Mouse (Mus musculus): ENCODE data around the gene Akap2. TPM values are rescaled to one million over a fixed set of nuclear protein-coding genes. Genes with fewer than 3 reads are reported as not detected.

Gene Akap2
- total and polyA plus RNA-seq, 3 experiments, result 0.05 TPM; not detected in 2

- TF ChIP-seq GATA2 (IDR thresholded peaks at IDR 0.05; ENCODE audit: borderline replicate concordance, low read depth, low read length) (no peak), GATA1 (IDR thresholded peaks at IDR 0.05; ENCODE audit: borderline replicate concordance, low read length) (no peak), TAL1 (conservative IDR thresholded peaks at IDR 0.05; ENCODE audit: low read depth, low read length) (no peak), CTCF (IDR thresholded peaks at IDR 0.05; ENCODE audit: low read depth, low read length) (no peak), POLR2AphosphoS5 (IDR thresholded peaks at IDR 0.05; ENCODE audit: insufficient replicate concordance, low read depth, low read length) (no peak)
- no peaks in the 10 kb centered on the region for H3K4me1 ChIP-seq (ENCODE audit: insufficient read depth, low read depth, low read length)
- no peaks in the 10 kb centered on the region for H3K27me3 ChIP-seq (ENCODE audit: insufficient read depth, low read length)
- no peak overlapping the region for H3K4me3 ChIP-seq (ENCODE audit: low read depth, low read length)
- H3K36me3 ChIP-seq (replicated peaks), result no peaks in the 10 kb centered on the region
- DNase-seq (ENCODE audit: low spot score) (no peak), ATAC-seq (ENCODE audit: extremely low read depth, insufficient number of reproducible peaks, low FRiP score, poor library complexity, severe bottlenecking) (no peak)
- peaks cover 29% of the 10 kb centered on the region for H3K9me3 ChIP-seq (replicated peaks)
Observed at GRCm38 (mm10) chr4:57908860-57909259, 191.4 kb downstream of the Akap2 start.

DNA sequence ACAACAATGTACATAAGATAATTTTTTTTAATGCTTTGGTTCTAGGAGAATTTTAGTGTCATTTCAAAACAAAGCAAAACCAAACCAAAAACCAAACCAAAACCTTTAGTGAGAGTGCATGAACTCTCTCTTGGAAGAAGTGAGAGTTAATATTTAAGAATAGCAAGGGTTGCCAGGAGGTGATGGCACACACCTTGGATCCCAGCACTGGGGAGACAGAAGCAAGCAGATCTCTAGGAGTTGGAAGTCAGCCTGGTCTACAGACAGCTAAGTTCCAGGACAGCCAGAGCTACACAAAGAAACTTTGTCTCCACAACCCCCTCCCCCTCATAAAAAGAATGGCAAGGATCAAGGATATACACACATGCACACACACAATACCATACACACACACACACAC lies 195.6 kb downstream of the Akap2 start:
- H3K9me3 ChIP-seq (replicated peaks), result peaks cover 24% of the 10 kb centered on the region
- TF ChIP-seq GATA2 (IDR thresholded peaks at IDR 0.05; ENCODE audit: borderline replicate concordance, low read depth, low read length), result no peak
- ATAC-seq (ENCODE audit: extremely low read depth, insufficient number of reproducible peaks, low FRiP score, poor library complexity, severe bottlenecking) (no peak), DNase-seq (ENCODE audit: low spot score) (no peak)
- H3K4me1 ChIP-seq (ENCODE audit: insufficient read depth, low read depth, low read length), result no peaks in the 10 kb centered on the region
- H3K36me3 ChIP-seq (replicated peaks), result no peaks in the 10 kb centered on the region
- no peaks in the 10 kb centered on the region for H3K27me3 ChIP-seq (ENCODE audit: insufficient read depth, low read length)
- no peak overlapping the region for H3K4me3 ChIP-seq (ENCODE audit: low read depth, low read length)

DNA sequence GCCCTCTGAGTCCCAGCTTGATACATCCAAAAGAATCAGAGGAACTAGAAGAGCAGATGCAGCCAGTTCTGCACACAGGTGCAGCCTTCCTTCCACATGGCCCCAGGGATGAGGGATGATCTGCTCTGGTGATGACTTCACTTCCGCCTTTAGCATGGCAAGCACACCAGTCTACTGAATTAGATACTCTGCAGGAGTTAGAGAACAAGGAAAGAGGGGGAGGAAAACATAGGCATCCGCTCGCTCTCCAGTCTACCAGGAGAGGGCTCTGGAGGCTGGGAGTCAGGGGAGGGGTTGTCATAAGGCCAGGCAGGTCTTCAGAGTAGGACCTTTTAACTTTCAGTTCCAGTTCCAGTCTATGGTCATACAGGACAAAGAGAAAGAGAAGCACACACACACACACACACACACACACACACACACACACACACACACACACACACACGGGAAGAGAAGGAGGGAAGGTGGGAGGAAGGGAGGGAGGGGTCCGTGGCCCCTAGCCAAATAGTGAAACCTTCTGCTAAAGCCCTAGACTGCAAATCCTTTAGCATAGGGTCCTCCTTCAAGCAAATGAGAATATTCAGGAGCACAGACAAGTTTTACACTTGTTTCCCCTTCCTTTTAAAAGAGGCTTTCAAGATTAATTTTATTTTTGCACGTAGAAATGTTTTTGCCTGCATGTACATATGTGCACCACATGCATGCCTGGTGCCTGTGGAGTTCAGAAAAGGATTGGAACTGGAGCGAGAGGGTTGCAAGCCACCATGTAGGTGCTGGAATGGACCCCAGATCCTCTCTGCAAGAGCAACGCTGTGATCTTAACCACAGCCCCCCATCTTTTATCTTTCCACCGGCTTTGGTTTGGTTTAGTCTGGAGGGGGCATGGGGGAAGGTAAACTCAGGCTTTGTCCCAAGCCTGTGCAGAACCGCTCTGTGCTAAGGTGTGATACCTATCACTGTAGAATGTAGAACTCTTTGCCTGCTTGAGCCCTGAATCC lies 197.0 kb downstream of the Akap2 start:
- Histone ChIP-seq H3K9me3 (replicated peaks) (peaks cover 16% of the 10 kb centered on the region), H3K4me1 (ENCODE audit: insufficient read depth, low read depth, low read length) (no peaks in the 10 kb centered on the region), H3K27me3 (ENCODE audit: insufficient read depth, low read length) (no peaks in the 10 kb centered on the region), H3K4me3 (ENCODE audit: low read depth, low read length) (no peak overlapping the region), H3K36me3 (replicated peaks) (no peaks in the 10 kb centered on the region)
- TF ChIP-seq CTCF (IDR thresholded peaks at IDR 0.05; ENCODE audit: low read depth, low read length) (no peak), POLR2AphosphoS5 (IDR thresholded peaks at IDR 0.05; ENCODE audit: insufficient replicate concordance, low read depth, low read length) (no peak), GATA1 (IDR thresholded peaks at IDR 0.05; ENCODE audit: borderline replicate concordance, low read length) (no peak), GATA2 (IDR thresholded peaks at IDR 0.05; ENCODE audit: borderline replicate concordance, low read depth, low read length) (no peak), TAL1 (conservative IDR thresholded peaks at IDR 0.05; ENCODE audit: low read depth, low read length) (no peak)
- no peak for ATAC-seq (ENCODE audit: extremely low read depth, insufficient number of reproducible peaks, low FRiP score, poor library complexity, severe bottlenecking)
- DNase-seq (ENCODE audit: low spot score), result no peak

DNA sequence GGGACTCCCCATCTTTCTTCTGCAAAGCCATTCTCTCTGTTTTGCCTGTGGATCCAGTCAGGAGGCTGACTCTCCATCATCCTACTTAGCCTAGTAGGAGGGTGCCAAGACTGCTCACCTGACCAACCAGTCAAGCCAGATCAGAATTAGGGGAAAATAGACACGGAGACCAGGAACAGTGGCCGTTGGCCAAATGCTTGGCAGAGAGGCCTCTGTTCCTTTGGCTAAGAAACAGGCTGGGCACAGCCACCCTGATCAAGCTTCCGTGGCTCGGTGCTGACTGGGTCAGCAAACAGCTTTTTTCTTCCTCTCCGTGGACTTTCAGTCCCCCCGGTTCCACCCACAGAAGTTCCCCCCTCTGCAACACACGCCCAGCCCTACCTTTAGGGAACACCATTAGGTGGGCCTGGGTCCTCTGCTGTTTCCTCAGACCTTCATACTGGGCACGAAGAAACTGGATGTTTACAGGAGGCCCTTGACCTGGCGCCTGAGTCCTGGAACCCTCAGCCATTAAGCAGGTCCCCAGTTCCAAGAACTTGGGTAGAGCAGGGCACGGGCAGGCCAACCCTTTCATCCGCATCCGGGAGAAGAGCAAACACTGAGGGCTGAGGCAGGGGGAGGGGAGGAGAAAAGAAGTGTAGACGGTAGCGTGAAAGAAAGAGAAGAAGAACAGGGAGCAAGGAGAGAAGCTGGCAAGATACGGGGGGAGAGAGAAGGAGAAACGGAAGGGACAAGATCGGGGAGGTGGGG lies 197.9 kb downstream of the Akap2 start:
- H3K9me3 ChIP-seq (replicated peaks), result peaks cover 16% of the 10 kb centered on the region
- no peak overlapping the region for H3K4me3 ChIP-seq (ENCODE audit: low read depth, low read length)
- DNase-seq (ENCODE audit: low spot score) (no peak), ATAC-seq (ENCODE audit: extremely low read depth, insufficient number of reproducible peaks, low FRiP score, poor library complexity, severe bottlenecking) (no peak)
- no peaks in the 10 kb centered on the region for H3K27me3 ChIP-seq (ENCODE audit: insufficient read depth, low read length)
- H3K4me1 ChIP-seq (ENCODE audit: insufficient read depth, low read depth, low read length), result no peaks in the 10 kb centered on the region
- TF ChIP-seq CTCF (IDR thresholded peaks at IDR 0.05; ENCODE audit: low read depth, low read length) (no peak), GATA2 (IDR thresholded peaks at IDR 0.05; ENCODE audit: borderline replicate concordance, low read depth, low read length) (no peak), GATA1 (IDR thresholded peaks at IDR 0.05; ENCODE audit: borderline replicate concordance, low read length) (no peak), POLR2AphosphoS5 (IDR thresholded peaks at IDR 0.05; ENCODE audit: insufficient replicate concordance, low read depth, low read length) (no peak), TAL1 (conservative IDR thresholded peaks at IDR 0.05; ENCODE audit: low read depth, low read length) (no peak)
- H3K36me3 ChIP-seq (replicated peaks), result no peaks in the 10 kb centered on the region

GRCm38 (mm10) chr4:57916201-57916661 lies 198.8 kb downstream of the Akap2 start, which contains the start of gene D630039A03Rik:
D630039A03Rik (minus strand) TSS chr4:57916297.
- Histone ChIP-seq H3K4me1 (ENCODE audit: insufficient read depth, low read depth, low read length) (no peaks in the 10 kb centered on the region), H3K27me3 (ENCODE audit: insufficient read depth, low read length) (no peaks in the 10 kb centered on the region), H3K4me3 (ENCODE audit: low read depth, low read length) (no peak within 1 kb of the TSS), H3K9me3 (replicated peaks) (peaks cover 14% of the 10 kb centered on the region), H3K36me3 (replicated peaks) (no peaks in the 10 kb centered on the region)
- no peak for DNase-seq (ENCODE audit: low spot score)
- ATAC-seq (ENCODE audit: extremely low read depth, insufficient number of reproducible peaks, low FRiP score, poor library complexity, severe bottlenecking), result no peak
- TF ChIP-seq GATA1 (IDR thresholded peaks at IDR 0.05; ENCODE audit: borderline replicate concordance, low read length), result no peak
- TF ChIP-seq GATA2 (IDR thresholded peaks at IDR 0.05; ENCODE audit: borderline replicate concordance, low read depth, low read length), result no peak
- TF ChIP-seq TAL1 (conservative IDR thresholded peaks at IDR 0.05; ENCODE audit: low read depth, low read length), result no peak
- TF ChIP-seq POLR2AphosphoS5 (IDR thresholded peaks at IDR 0.05; ENCODE audit: insufficient replicate concordance, low read depth, low read length), result no peak
- no peak for TF ChIP-seq CTCF (IDR thresholded peaks at IDR 0.05; ENCODE audit: low read depth, low read length)

GRCm38 (mm10) chr4:57916711-57917110 lies 199.3 kb downstream of the Akap2 start:
- no peak for TF ChIP-seq TAL1 (conservative IDR thresholded peaks at IDR 0.05; ENCODE audit: low read depth, low read length)
- TF ChIP-seq GATA2 (IDR thresholded peaks at IDR 0.05; ENCODE audit: borderline replicate concordance, low read depth, low read length), result no peak
- no peak for TF ChIP-seq GATA1 (IDR thresholded peaks at IDR 0.05; ENCODE audit: borderline replicate concordance, low read length)
- no peak for TF ChIP-seq POLR2AphosphoS5 (IDR thresholded peaks at IDR 0.05; ENCODE audit: insufficient replicate concordance, low read depth, low read length)
- no peak for TF ChIP-seq CTCF (IDR thresholded peaks at IDR 0.05; ENCODE audit: low read depth, low read length)
- no peak for ATAC-seq (ENCODE audit: extremely low read depth, insufficient number of reproducible peaks, low FRiP score, poor library complexity, severe bottlenecking)
- no peak overlapping the region for H3K4me3 ChIP-seq (ENCODE audit: low read depth, low read length)
- no peaks in the 10 kb centered on the region for H3K36me3 ChIP-seq (replicated peaks)
- no peaks in the 10 kb centered on the region for H3K27me3 ChIP-seq (ENCODE audit: insufficient read depth, low read length)
- H3K4me1 ChIP-seq (ENCODE audit: insufficient read depth, low read depth, low read length), result no peaks in the 10 kb centered on the region
- peaks cover 14% of the 10 kb centered on the region for H3K9me3 ChIP-seq (replicated peaks)
- DNase-seq (ENCODE audit: low spot score), result no peak
